Mouse (Mus musculus): ENCODE results near the gene Sbno2.
A peak's percentile ranks its signal among the peaks of the same experiment; 100 is the strongest.
"Not testable (repeated sequence)": the region's sequence is repeated elsewhere in the genome, so short reads cannot be mapped to it uniquely, and the experiment has no call there.

Sbno2 gene

DNA sequence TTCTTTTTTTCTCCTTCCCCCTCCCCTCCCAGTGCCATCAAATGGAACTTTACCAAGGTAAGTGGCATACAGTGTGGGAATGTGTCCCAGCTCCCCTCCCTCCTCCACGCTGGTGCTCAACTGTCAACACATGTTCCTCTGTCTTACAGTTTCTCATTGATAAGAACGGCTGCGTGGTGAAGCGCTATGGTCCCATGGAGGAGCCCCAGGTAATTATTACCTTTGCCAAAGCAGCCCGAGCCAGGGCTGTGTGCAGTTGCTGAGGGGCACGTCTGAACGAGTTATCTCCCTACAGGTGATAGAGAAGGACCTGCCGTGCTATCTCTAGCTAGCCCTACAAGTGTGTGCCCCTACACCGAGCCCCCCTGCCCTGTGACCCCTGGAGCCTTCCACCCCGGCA is 49.5 kb downstream of the Sbno2 start:
- DNase-seq = no peak

DNA sequence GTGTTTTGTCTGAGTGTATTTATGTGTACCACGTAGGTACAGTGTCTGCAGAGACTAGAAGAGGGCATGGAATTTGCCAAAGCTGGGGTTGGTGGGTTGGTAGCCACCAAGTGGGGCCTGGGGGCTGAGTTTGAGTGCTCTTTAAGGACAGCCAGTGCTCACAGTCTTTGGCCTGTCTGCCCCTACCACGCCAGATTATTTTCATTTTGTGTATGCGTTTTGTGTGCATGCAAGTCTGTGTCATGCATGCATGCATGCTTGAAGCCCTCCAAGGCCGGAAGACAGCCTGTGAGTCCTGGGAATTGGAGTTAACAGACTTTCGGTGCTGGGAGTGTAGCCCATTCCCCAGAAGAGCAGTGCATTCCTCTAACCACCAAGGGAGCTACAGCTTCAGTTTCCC is 50.0 kb downstream of the Sbno2 start:
- DNase-seq = no peak

DNA sequence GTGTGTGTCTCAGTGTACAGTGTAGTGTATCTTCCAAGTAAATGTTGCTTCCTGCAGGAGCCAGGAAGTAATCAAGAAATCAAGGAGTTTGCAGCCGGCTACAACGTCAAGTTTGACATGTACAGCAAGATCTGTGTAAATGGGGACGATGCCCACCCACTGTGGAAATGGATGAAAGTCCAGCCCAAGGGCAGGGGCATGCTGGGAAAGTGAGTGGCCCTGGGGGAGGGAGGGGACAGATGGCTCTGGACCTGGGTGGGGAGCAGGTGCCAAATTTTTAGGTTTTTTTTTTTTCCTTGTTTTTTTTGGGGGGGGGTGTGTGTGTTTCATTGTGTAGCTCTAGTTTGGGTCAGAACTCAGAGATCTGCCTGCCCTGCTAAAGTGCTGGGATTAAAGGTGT is 50.5 kb downstream of the Sbno2 start:
- not testable (repeated sequence) for DNase-seq

- peak; percentile 55 to 64 for DNase-seq
Measured at GRCm38 (mm10) chr10:80053831-80054815, 51.2 kb downstream of the Sbno2 start.

GRCm38 (mm10) chr10:80053259-80053780 is 52.1 kb downstream of the Sbno2 start:
- DNase-seq = peak; percentile 99

- no peak for DNase-seq
Measured at GRCm38 (mm10) chr10:80052374-80052764, 53.0 kb downstream of the Sbno2 start.

DNA sequence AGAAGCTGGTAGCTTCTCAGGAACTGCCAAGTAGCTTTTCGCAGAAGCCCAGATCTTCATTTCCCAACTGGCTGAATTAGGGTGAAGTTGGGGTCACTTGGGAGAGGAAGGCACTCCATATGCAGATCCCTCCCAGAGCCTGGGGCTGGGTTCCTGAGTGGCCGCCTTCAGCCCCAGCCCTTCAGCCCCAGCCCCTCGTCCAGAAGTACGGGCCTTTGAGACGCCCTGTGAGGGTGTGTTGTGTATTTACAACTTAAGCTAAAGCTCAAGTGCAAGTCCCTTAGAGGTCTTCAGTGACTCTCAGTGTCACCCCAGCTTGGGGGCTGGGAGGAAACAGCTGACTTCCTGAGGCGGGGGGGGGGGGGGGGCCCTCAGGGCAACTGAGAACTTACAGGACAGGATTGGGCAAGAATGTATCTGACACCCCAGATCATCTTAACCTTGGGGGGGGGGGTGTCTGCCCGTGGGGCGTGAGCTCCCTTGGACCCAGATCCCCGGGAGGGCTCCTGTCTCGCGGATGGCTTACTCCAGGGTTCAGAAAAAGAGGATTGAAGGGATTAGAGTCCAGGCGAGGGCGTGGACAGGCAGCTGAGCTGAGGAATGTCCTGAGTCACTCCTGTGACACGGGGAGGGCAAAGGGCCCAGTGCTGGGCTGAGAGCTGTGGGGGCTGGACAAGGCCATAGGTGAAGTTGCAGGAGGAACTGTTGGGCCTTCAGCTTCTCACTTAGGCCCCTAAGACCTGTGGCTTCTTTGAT is 53.6 kb downstream of the Sbno2 start:
- no peak for DNase-seq

GRCm38 (mm10) chr10:80050885-80051617 is 54.3 kb downstream of the Sbno2 start:
- DNase-seq = no peak

DNA sequence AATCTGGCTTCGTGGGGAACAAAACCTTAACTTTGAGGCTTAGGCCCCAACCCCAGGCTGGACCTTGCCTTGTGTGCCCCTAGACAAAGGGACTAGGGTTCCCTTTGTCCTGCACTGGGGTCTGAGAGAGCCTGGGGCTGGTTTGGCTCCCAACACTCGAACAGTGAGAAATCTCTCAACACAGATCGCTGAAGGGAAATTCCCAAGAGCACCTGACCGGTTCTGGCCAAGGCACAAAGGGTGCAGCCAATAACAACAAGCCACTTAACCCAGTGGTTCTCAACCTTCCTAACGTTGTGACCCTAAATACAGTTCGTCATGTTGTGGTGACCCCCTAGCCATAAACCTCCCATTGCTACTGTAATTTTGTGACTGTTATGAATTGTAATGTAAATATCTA is 55.1 kb downstream of the Sbno2 start:
- DNase-seq = no peak

DNA sequence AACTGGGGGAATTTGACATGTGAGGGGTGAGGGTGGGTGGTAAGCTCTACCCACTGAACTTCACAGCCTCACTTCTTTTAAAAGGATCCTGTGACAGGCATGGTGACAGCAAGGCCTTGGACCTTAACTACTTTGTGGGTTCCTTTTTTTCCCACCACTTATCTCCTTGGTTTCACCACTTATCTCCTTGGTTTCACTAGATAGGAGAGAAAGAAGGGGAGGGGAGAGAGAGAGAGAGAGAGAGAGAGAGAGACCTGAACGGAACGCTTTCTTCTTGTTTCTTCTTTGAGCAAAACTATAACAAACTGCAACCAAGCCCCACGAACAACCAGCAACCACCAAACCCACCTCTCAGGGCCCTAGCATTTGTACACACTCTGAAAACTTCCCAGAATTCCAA is 56.5 kb downstream of the Sbno2 start:
- DNase-seq = no peak

DNA sequence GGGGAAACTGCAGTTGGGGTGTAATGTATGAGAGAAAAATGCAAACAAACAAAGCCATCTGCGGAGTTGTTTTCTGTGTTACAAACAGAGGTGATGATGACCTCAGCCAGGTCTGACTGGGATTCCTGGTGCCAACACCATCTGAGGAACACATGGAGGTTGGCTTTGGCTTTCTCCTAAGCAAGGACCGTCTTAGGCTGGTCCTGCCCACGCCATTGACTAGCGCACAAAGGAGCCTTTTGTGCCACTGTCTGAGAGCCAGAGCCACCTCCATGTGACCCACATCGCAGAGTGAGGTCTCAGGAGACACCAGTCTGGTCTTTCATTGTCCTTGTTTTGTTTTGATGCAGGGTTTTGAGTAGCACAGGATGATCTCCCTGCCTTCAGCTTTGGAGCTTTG is 57.0 kb downstream of the Sbno2 start:
- DNase-seq = no peak

- no peak for DNase-seq
Measured at GRCm38 (mm10) chr10:80047041-80047565, 58.3 kb downstream of the Sbno2 start, which contains the start of gene Gpx4. Gene Gpx4, plus strand, starts transcription at chr10:80047166.

DNA sequence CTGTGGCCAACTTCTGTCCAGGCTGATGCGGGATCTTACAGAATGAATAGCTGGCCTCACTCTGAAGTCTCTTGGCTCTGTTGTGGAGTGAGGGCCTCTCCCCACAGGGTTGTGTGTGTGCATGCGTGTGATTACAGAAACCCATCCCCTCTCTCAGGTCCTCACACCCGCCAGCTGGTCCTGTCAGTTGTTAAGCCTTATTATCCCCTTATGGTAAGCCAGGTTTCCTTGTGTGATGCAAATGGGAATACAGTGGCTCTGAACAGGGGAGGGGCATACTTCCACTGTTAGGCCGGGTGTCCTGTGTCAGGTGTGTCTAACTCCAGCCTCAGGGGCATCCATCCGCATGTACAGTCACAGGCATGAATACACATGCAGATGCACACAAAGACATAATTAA is 59.6 kb downstream of the Sbno2 start:
- DNase-seq = no peak

DNA sequence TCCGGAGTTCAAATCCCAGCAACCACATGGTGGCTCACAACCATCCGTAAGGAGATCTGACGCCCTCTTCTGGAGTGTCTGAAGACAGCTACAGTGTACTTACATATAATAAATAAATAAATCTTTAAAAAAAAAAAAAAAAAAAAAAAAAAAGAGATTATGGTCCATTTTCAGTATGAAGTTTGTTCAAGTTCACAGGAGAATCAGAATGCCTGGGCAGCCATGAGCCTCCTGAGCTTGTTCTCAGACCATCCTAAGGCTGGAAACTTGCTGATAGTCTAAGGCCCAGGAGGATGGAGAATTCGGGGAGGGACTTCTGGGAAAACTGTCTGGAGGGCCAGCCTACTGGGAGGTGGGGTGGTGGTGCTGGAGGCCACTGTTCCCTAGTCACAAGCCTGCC is 60.0 kb downstream of the Sbno2 start:
- DNase-seq = not testable (repeated sequence)

DNA sequence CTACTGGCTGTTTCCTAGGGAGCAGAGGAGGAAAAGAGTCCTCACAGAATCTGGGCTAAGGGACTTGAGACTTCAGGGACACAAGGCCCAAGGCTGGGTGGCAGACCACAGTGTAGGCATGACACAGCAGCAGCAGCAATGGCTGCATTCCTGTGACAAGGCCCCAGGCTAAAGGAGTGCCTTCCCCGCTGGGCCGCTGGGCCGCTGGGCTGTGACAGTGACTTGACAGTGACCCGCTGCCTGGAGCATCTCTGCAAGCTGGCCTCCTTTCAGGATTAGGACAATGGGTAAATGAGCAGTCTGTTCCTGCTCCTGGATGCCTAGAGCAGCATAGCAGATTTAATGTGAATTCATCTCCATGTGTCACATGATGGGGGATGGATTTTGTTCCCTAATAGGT is 61.3 kb downstream of the Sbno2 start:
- no peak for DNase-seq

DNA sequence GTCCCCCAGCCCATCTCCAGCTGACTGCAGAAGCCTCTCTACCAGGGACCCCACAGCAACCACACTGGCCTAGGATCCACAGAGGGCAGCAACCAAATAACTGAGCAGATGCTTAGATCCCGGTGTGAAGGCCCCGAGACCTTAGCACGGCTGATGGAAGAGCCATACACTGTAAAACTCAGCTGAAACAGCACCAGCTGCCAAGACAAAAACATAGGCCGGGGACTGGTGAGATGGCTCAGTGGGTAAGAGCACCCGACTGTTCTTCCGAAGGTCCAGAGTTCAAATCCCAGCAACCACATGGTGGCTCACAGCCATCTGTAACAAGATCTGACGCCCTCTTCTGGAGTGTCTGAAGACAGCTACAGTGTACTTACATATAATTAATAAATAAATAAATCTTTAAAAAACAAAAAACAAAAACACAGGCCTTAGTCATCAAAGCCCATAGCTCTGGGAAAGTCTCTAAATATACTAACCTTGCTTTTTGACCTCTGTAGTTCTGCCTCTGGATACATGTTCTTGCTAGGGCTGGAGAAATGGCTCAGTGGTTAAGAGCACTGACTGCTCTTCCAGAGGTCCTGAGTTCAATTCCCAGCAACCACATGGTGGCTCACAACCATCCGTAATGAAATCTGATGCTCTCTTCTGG is 63.8 kb downstream of the Sbno2 start:
- DNase-seq = not testable (repeated sequence)

GRCm38 (mm10) chr10:80039559-80039979 is 65.8 kb downstream of the Sbno2 start, which contains the start of gene Polr2e:
Gene Polr2e, minus strand, starts transcription at chr10:80039795.
- DNase-seq = peak; percentile 95 to 96

DNA sequence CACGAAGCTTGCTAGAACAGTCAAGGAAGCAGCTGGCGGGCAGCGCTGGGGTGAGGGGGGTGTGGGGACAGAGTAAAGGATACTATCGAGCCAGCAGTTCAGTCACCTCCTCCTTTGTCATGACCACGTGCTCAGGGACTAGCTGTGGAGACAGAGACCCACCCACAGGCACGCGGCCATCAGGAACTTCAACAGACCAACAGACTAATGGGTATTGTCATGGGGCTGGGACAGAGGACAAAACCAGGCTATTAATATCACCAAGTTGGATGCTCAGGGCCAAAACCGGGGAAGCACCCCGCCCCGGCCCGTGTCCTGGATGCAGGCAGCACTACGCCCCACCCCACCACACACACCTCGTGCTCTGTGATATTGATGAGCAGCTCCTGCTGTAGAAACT is 68.5 kb downstream of the Sbno2 start:
- DNase-seq = no peak

DNA sequence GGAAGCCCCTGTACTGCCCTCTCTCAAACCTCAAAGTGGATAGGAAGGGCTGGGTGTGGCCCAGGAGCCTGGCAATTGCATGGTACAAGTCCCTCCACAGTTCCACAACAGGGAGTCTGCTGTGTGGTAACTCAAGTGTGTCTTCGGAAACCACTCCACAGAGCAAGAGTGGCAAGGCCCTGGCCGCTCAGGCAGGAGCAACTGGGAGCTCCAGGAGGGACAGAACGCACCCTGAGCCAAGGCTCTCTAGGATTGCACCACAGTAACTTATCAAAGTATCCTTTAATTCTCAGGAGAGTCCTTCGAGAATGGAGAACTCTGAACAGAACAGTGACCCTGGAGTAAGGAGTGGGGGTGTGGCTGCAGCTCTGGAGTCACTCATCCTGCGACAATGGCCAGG is 69.7 kb downstream of the Sbno2 start:
- DNase-seq = no peak

- no peak for DNase-seq
Measured at GRCm38 (mm10) chr10:80035148-80035547, 70.2 kb downstream of the Sbno2 start.

GRCm38 (mm10) chr10:80033511-80034391 is 71.6 kb downstream of the Sbno2 start:
- peak in 1 of 2 experiments; percentile 29 for DNase-seq

Data from spleen, adult 18-20 months (tissue).